Mouse (Mus musculus) cerebellum, postnatal 10 days (tissue): ENCODE results near the gene Klk1b4.

Experiments used
- DNase-seq, 2 experiments: peaks; one replicate each; pipeline ENCODE4 v3.0.0; 2021; ENCODE audit warnings: mixed read lengths in 2 of 2

Klk1b4 gene

DNA sequence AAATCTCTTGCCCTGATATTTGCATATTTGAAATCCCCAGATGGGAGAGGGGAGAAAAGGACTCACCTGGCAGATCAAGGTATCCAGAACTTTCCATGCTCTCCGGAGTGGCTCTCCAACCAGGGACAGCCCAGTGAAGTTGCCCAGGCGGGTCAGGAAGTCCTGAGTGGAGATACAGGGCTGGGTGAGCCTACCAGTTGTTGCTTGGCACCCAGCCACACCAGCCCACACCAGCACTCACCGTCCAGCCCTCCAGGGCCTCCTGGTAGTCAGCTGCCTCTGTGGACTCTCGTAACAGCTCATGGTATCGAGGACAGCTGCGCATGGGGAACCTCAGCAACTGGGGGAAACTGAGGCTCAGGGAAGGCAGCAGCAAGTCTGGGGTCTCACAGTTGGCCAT lies 47.7 kb downstream of the Klk1b4 start:
- DNase-seq: no peak

GRCm38 (mm10) chr7:44257278-44257677 lies 50.0 kb downstream of the Klk1b4 start, which contains the start of gene Acp4:
Gene Acp4 (minus strand): TSS chr7:44257378.
- DNase-seq: no peak

GRCm38 (mm10) chr7:44260410-44260809 lies 53.2 kb downstream of the Klk1b4 start:
- no peak for DNase-seq

DNA sequence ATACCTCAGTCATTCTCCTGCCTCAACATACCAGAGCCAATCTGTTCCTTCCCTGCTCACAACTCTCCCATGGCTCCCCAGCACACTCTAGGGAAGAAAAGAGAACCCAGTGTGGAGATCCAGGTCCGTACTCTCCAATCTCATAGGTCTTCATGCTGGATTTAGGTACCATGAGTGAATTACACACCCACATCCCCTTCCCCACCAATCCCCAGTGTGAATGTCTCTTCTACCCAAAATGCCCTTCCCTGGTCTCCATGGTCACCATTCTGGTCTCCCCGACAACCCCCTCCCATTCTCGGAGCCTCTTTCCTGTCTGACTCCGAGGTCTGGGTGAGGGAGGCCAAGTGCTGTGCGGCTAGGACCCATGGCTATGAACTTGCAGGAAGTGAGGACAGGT lies 53.9 kb downstream of the Klk1b4 start, which contains the start of gene Gm15517:
TSS of gene Gm15517 (plus strand) at position 301 of the 400 bp plus-strand sequence.
- no peak for DNase-seq
